Mouse (Mus musculus): ENCODE measurements at regions not wholly inside any gene's neighbourhood (a gene's known extent, or its start where the extent isn't known, plus 50 kb on each side); places are given as distances from the start of the nearest gene placed in this dataset.

GRCm38 (mm10) chr12:68643671-68644070 lies 515.3 kb downstream of the Rps29 start:
- no peak overlapping the region for H3K4me3 ChIP-seq (ENCODE audit: low read depth, low read length)
- DNase-seq (peak; percentile 14), ATAC-seq (no peak)
- H3K4me2 ChIP-seq (ENCODE audit: low read depth), result no peak overlapping the region
- TF ChIP-seq CTCF (IDR thresholded peaks at IDR 0.05; ENCODE audit: low read depth), result no peak
- H3K27me3 ChIP-seq (ENCODE audit: insufficient read depth, low read length), result no peaks in the 10 kb centered on the region
- no peak overlapping the region for H3K27ac ChIP-seq (ENCODE audit: low read depth, low read length)
- no peaks in the 10 kb centered on the region for H3K4me1 ChIP-seq (ENCODE audit: insufficient read depth)
- no peaks in the 10 kb centered on the region for H3K9me3 ChIP-seq (ENCODE audit: low read length)
- no peaks in the 10 kb centered on the region for H3K36me3 ChIP-seq (ENCODE audit: insufficient read depth)
- WGBS, result 64% methylated on average over 4 of the region's 4 CpGs
- no peak overlapping the region for H3K9ac ChIP-seq

GRCm38 (mm10) chr12:68632441-68632840 lies 526.5 kb downstream of the Rps29 start:
- H3K27ac ChIP-seq (ENCODE audit: low read depth, low read length), result no peak overlapping the region
- DNase-seq, result no peak
- 98% methylated on average over 3 of the region's 3 CpGs for WGBS
- H3K9ac ChIP-seq, result no peak overlapping the region
- H3K4me3 ChIP-seq (ENCODE audit: low read depth, low read length), result no peak overlapping the region
- no peak overlapping the region for H3K4me2 ChIP-seq (ENCODE audit: low read depth)
- no peaks in the 10 kb centered on the region for H3K27me3 ChIP-seq (ENCODE audit: insufficient read depth, low read length)
- no peak for ATAC-seq
- H3K9me3 ChIP-seq (ENCODE audit: low read length), result no peaks in the 10 kb centered on the region
- H3K36me3 ChIP-seq (ENCODE audit: insufficient read depth), result no peaks in the 10 kb centered on the region
- no peaks in the 10 kb centered on the region for H3K4me1 ChIP-seq (ENCODE audit: insufficient read depth)
- TF ChIP-seq CTCF (IDR thresholded peaks at IDR 0.05; ENCODE audit: low read depth), result no peak

- H3K4me3 ChIP-seq (ENCODE audit: low read depth, low read length), result no peak overlapping the region
- H3K9ac ChIP-seq, result no peak overlapping the region
- ATAC-seq (no peak; the same call in 1 of the 2 replicates), DNase-seq (no peak)
- no peaks in the 10 kb centered on the region for H3K27me3 ChIP-seq (ENCODE audit: insufficient read depth, low read length)
- no peak for TF ChIP-seq CTCF (IDR thresholded peaks at IDR 0.05; ENCODE audit: low read depth)
- H3K27ac ChIP-seq (ENCODE audit: low read depth, low read length), result no peak overlapping the region
- H3K9me3 ChIP-seq (ENCODE audit: low read length), result no peaks in the 10 kb centered on the region
- no peak overlapping the region for H3K4me2 ChIP-seq (ENCODE audit: low read depth)
- H3K36me3 ChIP-seq (ENCODE audit: insufficient read depth), result no peaks in the 10 kb centered on the region
- no peaks in the 10 kb centered on the region for H3K4me1 ChIP-seq (ENCODE audit: insufficient read depth)
- 61% methylated on average over 2 of the region's 2 CpGs for WGBS
Observed at GRCm38 (mm10) chr12:68618337-68618736, 540.6 kb downstream of the Rps29 start.

GRCm38 (mm10) chr12:68605417-68606000 lies 553.5 kb downstream of the Rps29 start:
- TF ChIP-seq CTCF (IDR thresholded peaks at IDR 0.05; ENCODE audit: low read depth), result 0 out of 2 replicates have a peak, but pooled peaks have one; percentile 9
- H3K9ac ChIP-seq, result no peak overlapping the region
- 53% methylated on average over 10 of the region's 10 CpGs for WGBS
- ATAC-seq (no peak), DNase-seq (no peak)
- no peak overlapping the region for H3K4me3 ChIP-seq (ENCODE audit: low read depth, low read length)
- H3K27ac ChIP-seq (ENCODE audit: low read depth, low read length), result no peak overlapping the region
- no peaks in the 10 kb centered on the region for H3K9me3 ChIP-seq (ENCODE audit: low read length)
- no peak overlapping the region for H3K4me2 ChIP-seq (ENCODE audit: low read depth)
- no peaks in the 10 kb centered on the region for H3K36me3 ChIP-seq (ENCODE audit: insufficient read depth)
- peaks cover 3% of the 10 kb centered on the region; the same call in 1 of the 2 replicates for H3K4me1 ChIP-seq (ENCODE audit: insufficient read depth)
- no peaks in the 10 kb centered on the region for H3K27me3 ChIP-seq (ENCODE audit: insufficient read depth, low read length)

GRCm38 (mm10) chr12:68604524-68605299 lies 554.3 kb downstream of the Rps29 start:
- ATAC-seq, result no peak
- no peak for DNase-seq
- 72% methylated on average over 5 of the region's 5 CpGs for WGBS
- Histone ChIP-seq H3K4me3 (ENCODE audit: low read depth, low read length) (no peak overlapping the region), H3K9me3 (ENCODE audit: low read length) (no peaks in the 10 kb centered on the region), H3K4me1 (ENCODE audit: insufficient read depth) (peaks cover 11% of the 10 kb centered on the region), H3K9ac (no peak overlapping the region), H3K36me3 (ENCODE audit: insufficient read depth) (no peaks in the 10 kb centered on the region), H3K4me2 (ENCODE audit: low read depth) (no peak overlapping the region), H3K27me3 (ENCODE audit: insufficient read depth, low read length) (no peaks in the 10 kb centered on the region), H3K27ac (ENCODE audit: low read depth, low read length) (no peak overlapping the region)
- TF ChIP-seq CTCF (IDR thresholded peaks at IDR 0.05; ENCODE audit: low read depth), result no peak

GRCm38 (mm10) chr12:68602682-68603081 lies 556.3 kb downstream of the Rps29 start:
- Histone ChIP-seq H3K4me3 (ENCODE audit: low read depth, low read length) (no peak overlapping the region), H3K27ac (ENCODE audit: low read depth, low read length) (no peak overlapping the region), H3K4me2 (ENCODE audit: low read depth) (no peak overlapping the region), H3K9me3 (ENCODE audit: low read length) (no peaks in the 10 kb centered on the region), H3K4me1 (ENCODE audit: insufficient read depth) (peaks cover 13% of the 10 kb centered on the region), H3K36me3 (ENCODE audit: insufficient read depth) (no peaks in the 10 kb centered on the region), H3K9ac (no peak overlapping the region), H3K27me3 (ENCODE audit: insufficient read depth, low read length) (no peaks in the 10 kb centered on the region)
- no peak for DNase-seq
- WGBS, result 51% methylated on average over 4 of the region's 4 CpGs
- no peak for ATAC-seq
- TF ChIP-seq CTCF (IDR thresholded peaks at IDR 0.05; ENCODE audit: low read depth), result no peak

DNA sequence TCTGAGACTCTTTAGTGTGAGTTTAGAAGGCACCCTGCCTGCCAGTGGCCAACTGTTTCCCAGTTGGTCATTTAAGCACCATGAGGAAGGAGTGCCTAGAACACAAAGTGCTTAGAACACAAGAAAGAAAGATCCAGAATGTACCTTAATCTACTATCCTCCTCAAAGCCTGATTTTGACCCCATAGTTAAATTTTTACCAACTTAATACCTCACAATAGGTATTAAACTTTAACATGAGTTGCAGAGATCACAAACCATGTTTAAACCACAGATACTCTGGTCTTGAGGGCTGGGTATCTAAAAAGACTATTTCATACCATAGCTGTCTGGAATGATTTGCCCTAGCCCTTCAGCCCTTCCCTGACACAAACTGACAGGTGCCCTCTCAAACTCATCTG lies 557.6 kb downstream of the Rps29 start:
- H3K27ac ChIP-seq (ENCODE audit: low read depth, low read length), result no peak overlapping the region
- no peaks in the 10 kb centered on the region for H3K27me3 ChIP-seq (ENCODE audit: insufficient read depth, low read length)
- no peak for TF ChIP-seq CTCF (IDR thresholded peaks at IDR 0.05; ENCODE audit: low read depth)
- no peaks in the 10 kb centered on the region for H3K36me3 ChIP-seq (ENCODE audit: insufficient read depth)
- H3K9me3 ChIP-seq (ENCODE audit: low read length), result no peaks in the 10 kb centered on the region
- ATAC-seq (no peak), DNase-seq (no peak)
- H3K9ac ChIP-seq, result no peak overlapping the region
- H3K4me1 ChIP-seq (ENCODE audit: insufficient read depth), result peaks cover 13% of the 10 kb centered on the region
- no peak overlapping the region for H3K4me3 ChIP-seq (ENCODE audit: low read depth, low read length)
- no peak overlapping the region for H3K4me2 ChIP-seq (ENCODE audit: low read depth)

Data from forebrain, postnatal 0 days (tissue).